Mouse (Mus musculus): Measurements from ENCODE around the gene Raly. TPM values are rescaled to one million over a fixed set of nuclear protein-coding genes. Genes with fewer than 3 reads are reported as not detected.

Gene Raly
- total RNA-seq, 2 experiments from 2014 or later, result 66.5 to 67.0 TPM

Other genes with a start within 250 kb of the Raly start
- gene 1700003F12Rik, start 244.0 kb upstream of the Raly start, total RNA-seq (2021), result under 1 TPM in 1 of 2 experiments, not detected in 1; 0.99 TPM
- not detected for gene Actl10, start 239.3 kb upstream of the Raly start, total RNA-seq (2021)
- 10 to 100 TPM; 26.8 to 28.6 TPM for gene Necab3, start 232.2 kb upstream of the Raly start, total RNA-seq (2021)
- gene E2f1, start 221.2 kb upstream of the Raly start, total RNA-seq (2021), result 1 to 10 TPM; 4.9 to 5.8 TPM
- gene Pxmp4, start 187.4 kb upstream of the Raly start, total RNA-seq (2021), result 10 to 100 TPM in 1 of 2 experiments, 1 to 10 TPM in 1; 10.0 to 10.5 TPM
- gene Zfp341, start 177.8 kb upstream of the Raly start, total RNA-seq (2021), result 10 to 100 TPM in 1 of 2 experiments, 1 to 10 TPM in 1; 9.2 to 10.1 TPM
- not detected for gene 4930519P11Rik, start 177.7 kb upstream of the Raly start, total RNA-seq (2021)
- 100 to 1,000 TPM; 212 to 220 TPM for gene Chmp4b, start 139.4 kb upstream of the Raly start, total RNA-seq (2021)
- gene Gm14214, start 21.1 kb upstream of the Raly start, total RNA-seq (2021), result not detected
- gene a, start 306 bp downstream of the Raly start, total RNA-seq (2021), result not detected
- 10 to 100 TPM; 53.5 to 55.3 TPM for gene Eif2s2, start 101.8 kb downstream of the Raly start, total RNA-seq (2021)
- gene Gm14226, start 227.2 kb downstream of the Raly start, total RNA-seq (2021), result under 1 TPM; 0.27 to 0.30 TPM